26 mouse cellular contexts compared by ENCODE assay signal in the genomic region with DNA sequence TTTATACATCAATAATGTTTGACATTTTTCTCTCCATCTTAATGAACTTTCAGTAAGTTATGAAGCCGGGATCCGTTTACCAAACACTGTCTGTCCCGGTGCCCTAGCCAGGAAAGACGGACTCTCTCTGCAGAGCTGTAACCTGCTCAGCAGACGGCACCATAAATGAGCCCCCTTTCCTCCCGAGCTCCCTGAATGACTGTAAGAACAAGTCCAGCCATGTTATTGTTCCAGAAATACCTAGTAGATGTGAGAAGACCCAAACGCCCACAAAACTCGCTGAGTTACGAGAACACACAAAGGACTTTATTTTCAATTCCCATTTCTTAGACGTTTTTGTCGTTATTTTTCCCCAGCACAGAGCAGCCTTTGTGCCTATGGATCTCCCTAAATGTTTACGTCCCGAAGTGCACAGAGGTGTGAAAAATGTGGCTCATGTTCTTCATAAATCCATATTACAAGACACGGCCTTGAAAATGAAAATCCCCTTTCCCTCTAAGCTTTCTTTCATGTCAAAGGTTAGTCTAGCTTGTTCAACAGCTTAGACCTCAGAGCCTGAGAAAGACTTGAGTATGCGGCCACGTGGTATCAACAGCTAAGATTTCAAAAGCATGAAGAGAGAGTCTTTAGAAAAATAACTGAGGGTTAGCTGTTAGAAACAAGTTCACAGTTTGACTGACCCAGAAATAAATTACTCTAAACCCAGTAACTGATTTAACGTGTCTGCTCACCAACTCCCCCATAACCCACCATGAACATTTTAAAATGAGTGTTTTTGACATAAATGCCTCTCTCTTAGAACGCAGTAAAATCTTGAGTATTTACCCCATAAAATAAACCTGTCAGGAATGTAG.
DNase-seq lines count a peak whose midpoint lies in the region; ATAC-seq and TF ChIP-seq lines count a peak whose summit lies in the region.
"Had no signal": no experiment of that assay in that cellular context is flagged by ENCODE, and none has a peak within 500 bp of the region (broad histone marks: within the 10 kb centered on the region; RNA-seq: fewer than 3 reads in every experiment).

No protein-coding gene starts in this region.

- peaks cover 6% of the 10 kb centered on the region; the same call in 1 of the 2 replicates for H3K4me1 ChIP-seq in lung, embryonic 14.5 days (ENCODE audit: insufficient read depth)
- H3K4me1 ChIP-seq in lung, postnatal 0 days (ENCODE audit: insufficient read depth, low read depth, low read length) = no peaks in the 10 kb centered on the region
- peaks cover 22% of the 10 kb centered on the region for H3K4me1 ChIP-seq in limb, embryonic 12.5 days (replicated peaks)
- H3K4me1 ChIP-seq: heart, embryonic 15.5 days; stomach, embryonic 15.5 days had no signal

- no peaks in the 10 kb centered on the region for H3K9me3 ChIP-seq in lung, embryonic 14.5 days (ENCODE audit: low read depth, low read length)
- H3K9me3 ChIP-seq in lung, postnatal 0 days (ENCODE audit: low read length) = no peaks in the 10 kb centered on the region
- no peaks in the 10 kb centered on the region for H3K9me3 ChIP-seq in limb, embryonic 12.5 days
- H3K9me3 ChIP-seq: embryonic facial prominence, embryonic 12.5 days; forebrain, embryonic 12.5 days; heart, embryonic 10.5 days; heart, embryonic 15.5 days; hindbrain, embryonic 12.5 days; stomach, embryonic 15.5 days had no signal

- no peak for TF ChIP-seq EP300 in lung, postnatal 0 days (IDR thresholded peaks at IDR 0.05)

- no peak overlapping the region for H3K27ac ChIP-seq in lung, embryonic 14.5 days (ENCODE audit: low read depth)
- no peak overlapping the region for H3K27ac ChIP-seq in lung, postnatal 0 days (ENCODE audit: low read length)
- peak overlapping the region; percentile 87 for H3K27ac ChIP-seq in limb, embryonic 12.5 days
- H3K27ac ChIP-seq: embryonic facial prominence, embryonic 12.5 days; forebrain, embryonic 12.5 days; heart, embryonic 10.5 days; heart, embryonic 15.5 days; hindbrain, embryonic 12.5 days; hindbrain, postnatal 0 days; left cerebral cortex, adult 2 months; stomach, embryonic 15.5 days had no signal

- H3K36me3 ChIP-seq in lung, embryonic 14.5 days (ENCODE audit: insufficient read depth) = no peaks in the 10 kb centered on the region
- no peaks in the 10 kb centered on the region for H3K36me3 ChIP-seq in lung, postnatal 0 days (ENCODE audit: insufficient read depth, low read length)
- H3K36me3 ChIP-seq in limb, embryonic 12.5 days = no peaks in the 10 kb centered on the region
- H3K36me3 ChIP-seq: embryonic facial prominence, embryonic 12.5 days; forebrain, embryonic 12.5 days; heart, embryonic 10.5 days; heart, embryonic 15.5 days; hindbrain, embryonic 12.5 days; stomach, embryonic 15.5 days had no signal

- no peak for TF ChIP-seq CTCF in lung, embryonic 14.5 days (IDR thresholded peaks at IDR 0.05; ENCODE audit: low read depth)
- TF ChIP-seq CTCF in lung, postnatal 0 days (IDR thresholded peaks at IDR 0.05) = no peak

- no peak overlapping the region for H3K4me2 ChIP-seq in lung, embryonic 14.5 days
- no peak overlapping the region for H3K4me2 ChIP-seq in lung, postnatal 0 days (replicated peaks; ENCODE audit: low read depth, low read length)
- no peak overlapping the region for H3K4me2 ChIP-seq in limb, embryonic 12.5 days
- H3K4me2 ChIP-seq: embryonic facial prominence, embryonic 12.5 days; forebrain, embryonic 12.5 days; heart, embryonic 15.5 days; hindbrain, embryonic 12.5 days; stomach, embryonic 15.5 days had no signal

- H3K27me3 ChIP-seq in lung, embryonic 14.5 days (ENCODE audit: insufficient read depth, low read length) = no peaks in the 10 kb centered on the region
- no peaks in the 10 kb centered on the region for H3K27me3 ChIP-seq in lung, postnatal 0 days (replicated peaks; ENCODE audit: insufficient read depth, low read length)
- H3K27me3 ChIP-seq in limb, embryonic 12.5 days = no peaks in the 10 kb centered on the region
- H3K27me3 ChIP-seq: embryonic facial prominence, embryonic 12.5 days; forebrain, embryonic 12.5 days; heart, embryonic 15.5 days; hindbrain, embryonic 12.5 days; stomach, embryonic 15.5 days had no signal

- no peak overlapping the region for H3K9ac ChIP-seq in lung, embryonic 14.5 days
- H3K9ac ChIP-seq in lung, postnatal 0 days (replicated peaks; ENCODE audit: low read depth) = no peak overlapping the region
- no peak overlapping the region for H3K9ac ChIP-seq in limb, embryonic 12.5 days (replicated peaks)
- H3K9ac ChIP-seq: embryonic facial prominence, embryonic 12.5 days; forebrain, embryonic 12.5 days; forebrain, postnatal 0 days; heart, embryonic 15.5 days; hindbrain, embryonic 12.5 days; stomach, embryonic 15.5 days had no signal

- no peak overlapping the region for H3K4me3 ChIP-seq in lung, embryonic 14.5 days (ENCODE audit: low read depth, low read length)
- no peak overlapping the region for H3K4me3 ChIP-seq in lung, postnatal 0 days (ENCODE audit: low read depth, low read length)
- H3K4me3 ChIP-seq in limb, embryonic 12.5 days (replicated peaks) = no peak overlapping the region
- H3K4me3 ChIP-seq: embryonic facial prominence, embryonic 12.5 days; forebrain, embryonic 12.5 days; heart, embryonic 10.5 days; heart, embryonic 15.5 days; hindbrain, embryonic 12.5 days; left cerebral cortex, adult 2 months; stomach, embryonic 15.5 days had no signal

- ATAC-seq in lung, embryonic 14.5 days (ENCODE audit: insufficient read depth) = no peak
- ATAC-seq in lung, postnatal 0 days = no peak
- ATAC-seq in limb, embryonic 12.5 days (ENCODE audit: insufficient number of reproducible peaks, insufficient read depth, low FRiP score, low TSS enrichment, low read depth) = peak; percentile 69
- no peak for ATAC-seq in megakaryocyte progenitor cell, adult 5-6 weeks (replicated peaks; ENCODE audit: poor library complexity)
- ATAC-seq: CD4-positive, CD25-positive, alpha-beta regulatory T cell, adult 4 months; forebrain, postnatal 0 days; hindbrain, postnatal 0 days; intestine, embryonic 16.5 days had no signal

- DNase-seq in heart, adult 11 months = peak; percentile 1
- DNase-seq in heart, postnatal 4 days = no peak
- DNase-seq in lung, embryonic 14.5 days = peak; percentile 23
- DNase-seq in lung, postnatal 0 days (ENCODE audit: low spot score) = no peak
- DNase-seq in layer of hippocampus, adult 8-10 months (ENCODE audit: low spot score in 2 of 2) = no peak
- DNase-seq: adrenal gland, adult 2 months; adrenal gland, postnatal 36 days; cerebellum, adult 2 months; cerebellum, postnatal 14 days; forebrain, postnatal 0 days; gastrocnemius, postnatal 14 days; kidney, postnatal 14 days; lung, postnatal 4 days; midbrain, embryonic 14.5 days had no signal

- WGBS in lung, embryonic 14.5 days = 42% methylated on average over 18 of the region's 18 CpGs
- WGBS in lung, postnatal 0 days = 64% methylated on average over 18 of the region's 18 CpGs
- WGBS in limb, embryonic 12.5 days = 36% methylated on average over 18 of the region's 18 CpGs

Comparison
In these comparisons a context has a peak if more than half of its experiments do, and no peak if none do; other contexts are left out.
1. DNase-seq: peak in heart, adult 11 months (single experiment) and lung, embryonic 14.5 days (single experiment); none in heart, postnatal 4 days (single experiment), lung, postnatal 0 days (single experiment) and layer of hippocampus, adult 8-10 months (0 of 2).